Mouse (Mus musculus) G1E (cell line): ENCODE data around the gene Map3k12. TPM values are rescaled to one million over a fixed set of nuclear protein-coding genes. Genes with fewer than 3 reads are reported as not detected.

Experiments
- ATAC-seq: 2 replicates; pipeline ENCODE4 v1.8.0; 2016; ENCODE audit warnings: mild to moderate bottlenecking; ENCODE audit not compliant: insufficient number of reproducible peaks, poor library complexity, low FRiP score, severe bottlenecking; ENCODE audit errors: extremely low read depth
- DNase-seq: peaks from one replicate; pipeline ENCODE4 v3.0.0; 2012; ENCODE audit warnings: low spot score
- H3K27me3 ChIP-seq: 2 replicates; pipeline ENCODE4 v1.6.1; 2012; ENCODE audit warnings: mild to moderate bottlenecking, low read length, inconsistent platforms; ENCODE audit not compliant: insufficient read depth
- H3K36me3 ChIP-seq: replicated peaks from 2 replicates; pipeline ENCODE3; 2012; ENCODE audit warnings: mild to moderate bottlenecking, inconsistent platforms
- H3K4me1 ChIP-seq: 2 replicates; pipeline ENCODE4 v1.6.1; 2012; ENCODE audit warnings: low read depth, low read length, inconsistent platforms, mixed read lengths; ENCODE audit not compliant: insufficient read depth
- H3K4me3 ChIP-seq: 2 replicates; pipeline ENCODE4 v1.5.1; 2012; ENCODE audit warnings: low read depth, mild to moderate bottlenecking, inconsistent platforms, low read length, moderate library complexity, mixed read lengths
- H3K9me3 ChIP-seq: replicated peaks from 2 replicates; pipeline ENCODE4 v1.6.1; 2012; ENCODE audit warnings: inconsistent platforms
- CTCF ChIP-seq: IDR thresholded peaks from 2 replicates; pipeline ENCODE4 v1.5.1; 2012; ENCODE audit warnings: low read depth, low read length, inconsistent platforms, mixed read lengths
- GATA1 ChIP-seq: IDR thresholded peaks from 2 replicates; pipeline ENCODE4 v1.6.1; 2012; ENCODE audit warnings: borderline replicate concordance, low read length, inconsistent platforms, mixed read lengths
- GATA2 ChIP-seq: IDR thresholded peaks from 2 replicates; pipeline ENCODE4 v1.6.1; 2012; ENCODE audit warnings: low read depth, low read length, inconsistent platforms, borderline replicate concordance
- POLR2AphosphoS5 ChIP-seq: IDR thresholded peaks from 2 replicates; pipeline ENCODE4 v1.6.1; 2012; ENCODE audit warnings: low read depth, low read length, inconsistent platforms; ENCODE audit not compliant: insufficient replicate concordance
- TAL1 ChIP-seq: conservative IDR thresholded peaks from 2 replicates; pipeline ENCODE4 v1.6.1; 2012; ENCODE audit warnings: low read depth, low read length, inconsistent platforms, mixed read lengths
- polyA plus RNA-seq: library from polyadenylated mRNA; stranded (reverse); fragments of >175 nt; gene quantifications from 2 replicates; pipeline ENCODE4 v1.2.3, GENCODE M21; 2012
- total RNA-seq, 2 experiments: library from RNA; stranded (forward) in 1 of 2; stranded (reverse) in 1 of 2; fragments of 200-1000 nt in 1 of 2; fragments of >200 nt in 1 of 2; fragmentation: Nextera tagmentation in 1 of 2; gene quantifications; 2 replicates each; pipeline ENCODE4 v1.2.3; 2014 to 2017

Gene Map3k12
- total and polyA plus RNA-seq, 3 experiments, result 0.60 to 1.9 (median 0.75) TPM

DNA sequence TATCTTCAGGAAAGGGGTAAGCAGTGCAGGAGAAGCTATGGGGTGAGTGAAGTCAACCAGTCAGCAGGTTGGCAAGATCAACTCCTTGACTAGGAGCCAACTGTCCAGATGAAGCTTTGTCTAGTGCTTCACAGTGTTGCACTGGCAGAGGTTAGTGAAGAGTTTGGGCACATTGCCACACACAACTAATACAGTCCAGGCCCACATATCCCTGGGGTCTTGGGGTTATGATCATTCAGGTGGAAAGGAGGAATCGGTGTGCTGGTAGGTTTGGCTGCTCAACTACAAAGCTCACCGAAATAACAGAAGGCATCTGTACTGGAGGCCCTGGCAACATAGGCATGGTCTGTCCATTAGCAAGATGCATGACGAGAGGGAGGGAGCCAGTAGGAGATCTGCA, 30.6 kb upstream of the Map3k12 start:
- H3K36me3 ChIP-seq, result peaks cover 70% of the 10 kb centered on the region
- ATAC-seq, result no peak

DNA sequence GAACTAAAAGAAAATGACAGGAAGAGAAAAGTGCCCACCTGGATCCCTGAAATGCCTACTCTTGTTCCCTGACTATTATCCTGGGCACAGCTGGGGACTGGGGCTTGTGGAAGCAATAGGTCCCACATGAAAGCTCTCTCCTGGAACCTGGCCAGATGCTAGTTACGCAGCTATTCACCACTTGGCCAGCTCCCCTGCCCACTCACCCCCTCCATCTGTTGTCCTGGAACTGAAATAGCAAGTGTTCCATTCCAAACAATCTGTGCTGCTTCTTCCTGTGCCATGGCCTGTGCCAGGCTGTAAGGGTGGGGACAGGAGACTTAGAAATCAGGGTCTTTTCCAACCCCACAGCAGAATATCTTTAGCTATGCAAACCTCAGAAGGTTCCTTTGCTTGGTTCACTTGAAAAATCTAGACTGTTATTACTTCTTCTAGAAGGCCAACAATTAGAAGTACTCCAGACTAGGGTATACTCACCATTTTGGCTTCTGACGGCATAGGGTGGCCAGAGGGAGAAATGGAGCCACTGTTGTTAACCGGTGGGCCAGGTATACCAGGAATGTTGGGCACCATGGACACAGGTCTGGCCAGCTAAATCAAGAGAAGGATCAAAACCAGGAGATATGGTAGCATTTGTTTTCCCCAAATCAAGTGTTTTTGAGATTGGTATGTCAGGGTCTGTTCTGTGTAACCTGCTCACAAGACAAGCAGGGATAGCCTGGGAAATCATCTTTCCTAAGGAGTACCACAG, 30.0 kb upstream of the Map3k12 start:
- Histone ChIP-seq H3K27me3 (no peaks in the 10 kb centered on the region), H3K4me1 (no peaks in the 10 kb centered on the region), H3K4me3 (no peak overlapping the region), H3K36me3 (peaks cover 70% of the 10 kb centered on the region), H3K9me3 (no peaks in the 10 kb centered on the region)
- ATAC-seq (no peak), DNase-seq (no peak)
- TF ChIP-seq POLR2AphosphoS5, result no peak
- TF ChIP-seq CTCF, result no peak
- no peak for TF ChIP-seq GATA1
- no peak for TF ChIP-seq TAL1
- no peak for TF ChIP-seq GATA2

More for the DNA sequence above, 30.6 kb upstream of the Map3k12 start:
- TF ChIP-seq POLR2AphosphoS5 (no peak), TAL1 (no peak), GATA1 (no peak), CTCF (no peak), GATA2 (no peak)
- DNase-seq, result no peak
- H3K4me1 ChIP-seq, result no peaks in the 10 kb centered on the region
- H3K4me3 ChIP-seq, result no peak overlapping the region
- no peaks in the 10 kb centered on the region for H3K9me3 ChIP-seq
- no peaks in the 10 kb centered on the region for H3K27me3 ChIP-seq

GRCm38 (mm10) chr15:102546246-102546645, 29.4 kb upstream of the Map3k12 start:
- TF ChIP-seq GATA2 (no peak), TAL1 (no peak), GATA1 (no peak)
- DNase-seq (no peak), ATAC-seq (no peak)
- no peak overlapping the region for H3K4me3 ChIP-seq
- no peaks in the 10 kb centered on the region for H3K4me1 ChIP-seq
- H3K36me3 ChIP-seq, result peaks cover 69% of the 10 kb centered on the region
- H3K27me3 ChIP-seq, result no peaks in the 10 kb centered on the region
- no peaks in the 10 kb centered on the region for H3K9me3 ChIP-seq

- no peak overlapping the region for H3K4me3 ChIP-seq
- peaks cover 79% of the 10 kb centered on the region for H3K36me3 ChIP-seq
- no peaks in the 10 kb centered on the region for H3K4me1 ChIP-seq
- TF ChIP-seq GATA2 (no peak), TAL1 (no peak), POLR2AphosphoS5 (no peak), GATA1 (no peak), CTCF (no peak)
- no peaks in the 10 kb centered on the region for H3K27me3 ChIP-seq
- H3K9me3 ChIP-seq, result no peaks in the 10 kb centered on the region
- DNase-seq (no peak), ATAC-seq (no peak)
Observed at GRCm38 (mm10) chr15:102544801-102545200, 27.9 kb upstream of the Map3k12 start.

DNA sequence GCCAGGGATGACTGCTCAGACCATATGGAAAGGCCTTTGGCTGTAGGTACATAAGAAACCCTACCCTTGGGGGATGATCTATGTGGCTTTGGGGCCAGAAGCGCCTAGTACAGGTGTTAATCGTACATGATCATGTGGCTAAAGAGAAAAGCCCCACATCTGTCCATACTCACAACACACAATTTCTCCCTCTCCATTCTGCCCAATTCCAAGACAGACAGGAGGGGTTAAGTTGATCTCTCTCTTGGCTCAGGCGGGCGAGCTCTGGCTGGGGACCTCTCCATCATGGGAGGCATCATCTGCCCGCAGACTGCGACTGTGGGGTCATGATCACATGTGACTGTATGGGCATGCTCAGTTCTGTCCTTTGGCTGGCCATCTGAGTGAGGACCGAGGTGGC, 17.1 kb upstream of the Map3k12 start:
- H3K4me3 ChIP-seq, result no peak overlapping the region

GRCm38 (mm10) chr15:102532106-102532900, 15.4 kb upstream of the Map3k12 start:
- no peaks in the 10 kb centered on the region for H3K4me1 ChIP-seq
- H3K36me3 ChIP-seq, result peaks cover 95% of the 10 kb centered on the region
- no peaks in the 10 kb centered on the region for H3K9me3 ChIP-seq
- H3K4me3 ChIP-seq, result no peak overlapping the region
- ATAC-seq, result no peak
- TF ChIP-seq TAL1 (no peak), CTCF (no peak), GATA2 (no peak), POLR2AphosphoS5 (no peak), GATA1 (no peak)
- no peak for DNase-seq
- H3K27me3 ChIP-seq, result no peaks in the 10 kb centered on the region

More for the DNA sequence above, 17.1 kb upstream of the Map3k12 start:
- peaks cover 92% of the 10 kb centered on the region for H3K36me3 ChIP-seq
- H3K9me3 ChIP-seq, result no peaks in the 10 kb centered on the region
- no peaks in the 10 kb centered on the region for H3K27me3 ChIP-seq
- TF ChIP-seq POLR2AphosphoS5 (no peak), CTCF (no peak), TAL1 (no peak), GATA1 (no peak), GATA2 (no peak)
- ATAC-seq, result no peak
- H3K4me1 ChIP-seq, result no peaks in the 10 kb centered on the region
- no peak for DNase-seq
